Mouse (Mus musculus) heart, embryonic 14.5 days (tissue): ENCODE data around the gene Sycp3. TPM values are rescaled to one million over a fixed set of nuclear protein-coding genes. Genes with fewer than 3 reads are reported as not detected.

Experiments used
- ATAC-seq: fragments of 200-750 bp; cut with Nextera tagmentation; 2 replicates; pipeline ENCODE4 v1.8.0; 2017; ENCODE audit warnings: low read depth, moderate TSS enrichment; ENCODE audit not compliant: insufficient number of reproducible peaks, insufficient read depth, low FRiP score
- H3K27ac ChIP-seq, 2 experiments: fragments of 200-500 bp in 1 of 2; fragments of 300-500 bp in 1 of 2; sonication (generic) in 1 of 2; replicated peaks in 1 of 2; 2 replicates each; pipeline ENCODE4 v1.5.1; 2012 to 2014; ENCODE audit warnings: low read depth in 2 of 2, low read length in 2 of 2, control low read depth in 1 of 2, mild to moderate bottlenecking in 1 of 2, mixed read lengths in 1 of 2; ENCODE audit not compliant: control insufficient read depth in 1 of 2, insufficient read depth in 1 of 2
- H3K27me3 ChIP-seq: fragments of 300-500 bp; sonication (generic); 2 replicates; pipeline ENCODE4 v1.6.1; 2014; ENCODE audit warnings: mild to moderate bottlenecking, low read length, control low read depth; ENCODE audit not compliant: control insufficient read depth, insufficient read depth
- H3K36me3 ChIP-seq: fragments of 300-500 bp; sonication (generic); 2 replicates; pipeline ENCODE4 v1.6.1; 2014; ENCODE audit warnings: mild to moderate bottlenecking, control low read depth, low read length, mixed read lengths; ENCODE audit not compliant: control insufficient read depth, insufficient read depth
- H3K4me1 ChIP-seq, 2 experiments: fragments of 200-500 bp in 1 of 2; fragments of 300-500 bp in 1 of 2; sonication (generic) in 1 of 2; 2 replicates each; pipeline ENCODE4 v1.6.1; 2012 to 2014; ENCODE audit warnings: low read length in 2 of 2, control low read depth in 1 of 2, mixed read lengths in 1 of 2; ENCODE audit not compliant: control insufficient read depth in 2 of 2, insufficient read depth in 2 of 2
- H3K4me2 ChIP-seq: fragments of 300-500 bp; sonication (generic); 2 replicates; pipeline ENCODE4 v1.6.1; 2014; ENCODE audit warnings: mild to moderate bottlenecking, low read length
- H3K4me3 ChIP-seq, 2 experiments: fragments of 200-500 bp in 1 of 2; fragments of 300-500 bp in 1 of 2; sonication (generic) in 1 of 2; 2 replicates each; pipeline ENCODE4 v1.5.1; 2012 to 2014; ENCODE audit warnings: low read length in 2 of 2, mild to moderate bottlenecking in 2 of 2, control low read depth in 1 of 2, low read depth in 1 of 2, moderate library complexity in 1 of 2; ENCODE audit not compliant: control insufficient read depth in 1 of 2, insufficient read depth in 1 of 2
- H3K9ac ChIP-seq: fragments of 300-500 bp; sonication (generic); 2 replicates; pipeline ENCODE4 v1.6.1; 2014; ENCODE audit warnings: mild to moderate bottlenecking, low read length
- H3K9me3 ChIP-seq: fragments of 300-500 bp; sonication (generic); 2 replicates; pipeline ENCODE4 v1.6.1; 2016; ENCODE audit warnings: low read length, control low read depth; ENCODE audit not compliant: control insufficient read depth
- WGBS: fragments of 180-500 bp; shearing (Covaris S2); extraction: QIAGEN DNeasy Blood & Tissue Kit; methylation state at CpG from one replicate; pipeline ENCODE4 v1.1.7; 2014; 5-methylcytosine and 5-hydroxymethylcytosine counted together
- polyA plus RNA-seq: library from polyadenylated mRNA; unstranded; fragments of >200 nt; fragmentation: Nextera tagmentation; extraction: Ambion mirVana; gene quantifications from 2 replicates; pipeline ENCODE4 v1.2.1, GENCODE M21; 2014

Gene Sycp3
- 0.30 and 0.36 TPM in 2 replicates for polyA plus RNA-seq

GRCm38 (mm10) chr10:88459502-88459992, at the start of gene Sycp3:
Sycp3 (plus strand) TSS chr10:88459569.
- 69% methylated on average over 33 of the region's 33 CpGs for WGBS
- no peak; the same call in 1 of the 2 replicates for ATAC-seq

DNA sequence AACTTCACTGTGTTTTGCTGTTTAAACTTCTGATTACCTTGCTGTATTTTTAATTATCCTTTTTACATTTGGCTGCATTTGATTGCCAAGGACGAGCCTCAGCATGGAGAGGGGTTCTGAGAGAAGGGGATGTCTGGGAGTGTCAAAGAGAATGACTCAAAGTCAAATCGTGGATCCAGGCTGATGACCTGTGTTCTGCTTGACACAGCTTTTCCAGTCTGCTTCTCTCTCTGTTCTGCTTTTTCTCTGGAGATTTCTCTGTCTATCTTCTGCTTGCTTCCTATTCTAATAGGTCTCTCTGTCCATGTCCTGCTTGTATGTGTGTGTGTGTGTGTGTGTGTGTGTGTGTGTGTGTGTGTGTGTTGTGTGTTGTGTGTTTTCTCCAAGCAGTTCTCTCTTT, 49.6 kb upstream of the Sycp3 start:
- Histone ChIP-seq H3K4me3 (no peak overlapping the region), H3K36me3 (0 out of 2 replicates have a peak, but pooled peaks cover 4% of the 10 kb centered on the region), H3K9ac (no peak overlapping the region), H3K4me1 (peaks cover 5 to 8% of the 10 kb centered on the region in 2 experiments; a peak in 3 of 4 replicates), H3K27me3 (no peaks in the 10 kb centered on the region), H3K4me2 (no peak overlapping the region), H3K9me3 (no peaks in the 10 kb centered on the region), H3K27ac (no peak overlapping the region)
- no peak for ATAC-seq
- 71% methylated on average over 2 of the region's 2 CpGs for WGBS

More at GRCm38 (mm10) chr10:88459502-88459992, at the start of gene Sycp3:
- Histone ChIP-seq H3K4me3 (no peak within 1 kb of the TSS), H3K27me3 (no peaks in the 10 kb centered on the region), H3K4me1 (no peaks in the 10 kb centered on the region), H3K9ac (no peak within 1 kb of the TSS), H3K9me3 (no peaks in the 10 kb centered on the region), H3K36me3 (no peaks in the 10 kb centered on the region), H3K27ac (no peak within 1 kb of the TSS), H3K4me2 (no peak within 1 kb of the TSS)

- WGBS, result 75% methylated on average over 17 of the region's 17 CpGs
- no peak for ATAC-seq
Measured at GRCm38 (mm10) chr10:88412290-88412995, 46.9 kb upstream of the Sycp3 start.

DNA sequence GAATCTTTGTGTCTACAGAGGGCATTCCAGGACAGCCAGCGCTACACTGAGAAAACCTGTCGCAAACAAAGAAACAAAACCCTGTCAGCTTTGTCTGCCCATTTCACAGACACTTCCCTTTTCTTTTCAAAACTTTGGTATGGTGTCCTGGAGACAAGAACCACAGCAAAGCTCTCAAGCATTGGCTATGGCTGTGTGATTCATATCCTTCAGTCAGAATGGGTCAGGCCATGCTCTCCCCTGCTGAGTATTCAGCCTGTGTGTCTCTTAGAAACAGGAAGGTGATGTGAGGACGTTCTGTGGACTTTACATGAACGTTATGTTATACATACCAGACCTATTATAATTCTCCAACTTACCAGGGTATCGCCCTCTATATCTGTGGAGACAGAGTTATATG, 41.7 kb upstream of the Sycp3 start:
- 88% methylated on average over 5 of the region's 5 CpGs for WGBS
- ATAC-seq, result no peak
- H3K4me1 ChIP-seq, result peaks cover 6 to 9% of the 10 kb centered on the region in 2 experiments; a peak in 3 of 4 replicates

More at GRCm38 (mm10) chr10:88412290-88412995, 46.9 kb upstream of the Sycp3 start:
- H3K4me2 ChIP-seq, result no peak overlapping the region
- H3K27me3 ChIP-seq, result no peaks in the 10 kb centered on the region
- no peak overlapping the region for H3K27ac ChIP-seq
- peaks cover 3 to 8% of the 10 kb centered on the region in 2 experiments; a peak in 3 of 4 replicates for H3K4me1 ChIP-seq
- H3K9ac ChIP-seq, result no peak overlapping the region
- 0 out of 2 replicates have a peak, but pooled peaks cover 13% of the 10 kb centered on the region for H3K36me3 ChIP-seq
- H3K4me3 ChIP-seq, result no peak overlapping the region
- no peaks in the 10 kb centered on the region for H3K9me3 ChIP-seq

GRCm38 (mm10) chr10:88420141-88420541, 39.2 kb upstream of the Sycp3 start:
- 84% methylated on average over 11 of the region's 11 CpGs for WGBS
- Histone ChIP-seq H3K36me3 (peaks cover 24% of the 10 kb centered on the region), H3K9me3 (no peaks in the 10 kb centered on the region), H3K9ac (no peak overlapping the region), H3K4me2 (no peak overlapping the region), H3K27me3 (no peaks in the 10 kb centered on the region), H3K4me1 (peaks cover 6 to 9% of the 10 kb centered on the region in 2 experiments; a peak in 3 of 4 replicates), H3K27ac (no peak overlapping the region), H3K4me3 (no peak overlapping the region)
- no peak for ATAC-seq

More for the DNA sequence above, 41.7 kb upstream of the Sycp3 start:
- Histone ChIP-seq H3K4me3 (no peak overlapping the region), H3K36me3 (peaks cover 28% of the 10 kb centered on the region), H3K27ac (no peak overlapping the region), H3K9me3 (no peaks in the 10 kb centered on the region), H3K4me2 (no peak overlapping the region), H3K27me3 (no peaks in the 10 kb centered on the region), H3K9ac (no peak overlapping the region)

DNA sequence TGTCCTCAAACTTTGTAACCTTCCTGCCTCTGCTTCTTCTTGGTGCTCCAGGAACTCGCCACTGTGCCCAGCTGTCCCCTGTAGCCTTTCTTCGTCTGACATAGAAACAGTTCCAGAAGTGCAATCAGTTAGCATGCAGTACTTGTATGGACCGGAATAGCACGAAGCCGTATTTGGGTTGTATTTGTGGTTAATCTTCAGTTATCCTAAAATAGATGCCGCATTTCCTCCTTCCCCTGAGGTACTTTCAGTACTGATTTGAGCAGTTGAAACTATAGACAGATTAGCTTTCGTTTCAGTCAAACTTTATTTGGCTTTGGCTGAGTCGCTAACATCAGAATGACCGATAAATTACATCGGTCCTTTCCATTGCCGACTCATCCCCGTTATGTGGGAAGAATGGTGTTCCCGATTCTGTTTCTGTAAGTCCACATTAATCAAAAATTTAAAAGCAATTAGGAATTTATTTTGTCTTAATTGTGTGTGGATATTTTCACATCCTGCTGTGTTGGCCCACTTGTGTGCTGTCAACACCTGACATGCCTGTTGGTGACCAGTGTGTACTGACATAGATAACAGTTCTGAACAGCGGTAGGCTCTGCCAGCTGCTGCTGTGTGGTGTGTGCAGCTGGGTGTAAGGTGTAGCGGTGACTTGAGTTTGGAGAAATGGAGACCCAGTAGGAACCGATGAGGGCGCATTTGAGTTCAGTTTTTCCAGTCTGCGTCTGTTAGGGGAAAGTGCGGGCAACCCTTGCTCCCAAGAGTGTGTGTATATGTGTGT, 38.5 kb upstream of the Sycp3 start:
- H3K4me1 ChIP-seq, result peaks cover 6 to 9% of the 10 kb centered on the region in 2 experiments; a peak in 3 of 4 replicates
- WGBS, result 69% methylated on average over 19 of the region's 19 CpGs
- H3K4me2 ChIP-seq, result no peak overlapping the region
- no peak overlapping the region for H3K9ac ChIP-seq
- H3K4me3 ChIP-seq, result no peak overlapping the region
- no peak for ATAC-seq
- no peaks in the 10 kb centered on the region for H3K27me3 ChIP-seq
- no peak overlapping the region for H3K27ac ChIP-seq
- H3K9me3 ChIP-seq, result no peaks in the 10 kb centered on the region
- peaks cover 18% of the 10 kb centered on the region for H3K36me3 ChIP-seq

DNA sequence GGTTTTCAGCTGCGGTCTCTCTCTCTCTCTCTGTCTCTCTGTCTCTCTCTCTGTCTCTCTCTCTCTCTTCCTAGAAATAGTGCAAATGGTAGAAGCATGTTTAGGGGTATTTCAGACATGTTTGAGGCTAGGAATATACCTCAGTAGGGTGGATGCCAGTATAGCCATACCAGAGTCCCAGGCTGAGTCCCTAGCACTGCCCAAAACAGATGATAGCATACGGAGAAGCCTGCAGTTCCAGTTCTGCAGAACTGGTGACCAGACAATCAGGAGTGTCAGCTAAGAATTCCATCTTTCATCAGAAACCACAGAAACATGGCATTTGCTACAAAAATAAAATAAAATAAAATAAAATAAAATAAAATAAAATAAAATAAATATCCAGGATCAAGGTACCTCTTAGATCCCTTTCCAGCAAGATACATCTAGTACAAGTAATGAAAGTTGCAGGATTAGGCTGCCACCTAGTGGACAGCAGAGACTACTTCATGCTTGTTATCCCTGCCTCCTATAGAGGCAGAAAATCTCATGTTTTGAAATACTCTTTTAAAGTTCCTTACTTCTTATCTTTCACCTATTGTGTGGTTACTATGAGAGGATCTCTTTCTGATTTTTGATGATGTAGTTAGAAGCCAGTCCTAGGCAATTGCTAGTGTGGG, 33.1 kb upstream of the Sycp3 start:
- no peaks in the 10 kb centered on the region for H3K9me3 ChIP-seq
- H3K4me3 ChIP-seq, result no peak overlapping the region
- no peak for ATAC-seq
- H3K9ac ChIP-seq, result no peak overlapping the region
- H3K4me2 ChIP-seq, result no peak overlapping the region
- no peak overlapping the region for H3K27ac ChIP-seq
- 96% methylated on average over 2 of the region's 2 CpGs for WGBS
- H3K4me1 ChIP-seq, result peaks cover 3% of the 10 kb centered on the region in 2 experiments; a peak in 3 of 4 replicates
- H3K27me3 ChIP-seq, result no peaks in the 10 kb centered on the region
- peaks cover 28% of the 10 kb centered on the region for H3K36me3 ChIP-seq
